Mouse (Mus musculus): ENCODE measurements around the gene Igf2bp3.

Igf2bp3 gene

GRCm38 (mm10) chr6:49227184-49227735 lies 12.5 kb upstream of the Igf2bp3 start:
- Histone ChIP-seq H3K27me3 (ENCODE audit: control insufficient read depth, insufficient read depth, low read length, poor library complexity, severe bottlenecking) (no peaks in the 10 kb centered on the region), H3K36me3 (ENCODE audit: control insufficient read depth, insufficient read depth, low read length, poor library complexity, severe bottlenecking) (no peaks in the 10 kb centered on the region)
- DNase-seq (ENCODE audit: low read depth, low spot score) = peak; percentile 69

GRCm38 (mm10) chr6:49225728-49226123 lies 11.0 kb upstream of the Igf2bp3 start:
- H3K36me3 ChIP-seq (ENCODE audit: control insufficient read depth, insufficient read depth, low read length, poor library complexity, severe bottlenecking) = no peaks in the 10 kb centered on the region
- DNase-seq (ENCODE audit: low read depth, low spot score) = no peak
- H3K27me3 ChIP-seq (ENCODE audit: control insufficient read depth, insufficient read depth, low read length, poor library complexity, severe bottlenecking) = no peaks in the 10 kb centered on the region

GRCm38 (mm10) chr6:49224923-49225727 lies 10.4 kb upstream of the Igf2bp3 start:
- H3K36me3 ChIP-seq (ENCODE audit: control insufficient read depth, insufficient read depth, low read length, poor library complexity, severe bottlenecking) = no peaks in the 10 kb centered on the region
- no peaks in the 10 kb centered on the region for H3K27me3 ChIP-seq (ENCODE audit: control insufficient read depth, insufficient read depth, low read length, poor library complexity, severe bottlenecking)
- DNase-seq (ENCODE audit: low read depth, low spot score) = no peak

- no peak for DNase-seq (ENCODE audit: low read depth, low spot score)
- H3K27me3 ChIP-seq (ENCODE audit: control insufficient read depth, insufficient read depth, low read length, poor library complexity, severe bottlenecking) = peaks cover 2% of the 10 kb centered on the region; the same call in 1 of the 2 replicates
- H3K36me3 ChIP-seq (ENCODE audit: control insufficient read depth, insufficient read depth, low read length, poor library complexity, severe bottlenecking) = no peaks in the 10 kb centered on the region
Observed at GRCm38 (mm10) chr6:49221906-49222305, 7.1 kb upstream of the Igf2bp3 start.

- no peaks in the 10 kb centered on the region for H3K36me3 ChIP-seq (ENCODE audit: control insufficient read depth, insufficient read depth, low read length, poor library complexity, severe bottlenecking)
- DNase-seq (ENCODE audit: low read depth, low spot score) = no peak
Observed at GRCm38 (mm10) chr6:49219920-49220604, 5.3 kb upstream of the Igf2bp3 start.

GRCm38 (mm10) chr6:49219001-49219560 lies 4.3 kb upstream of the Igf2bp3 start:
- Histone ChIP-seq H3K36me3 (ENCODE audit: control insufficient read depth, insufficient read depth, low read length, poor library complexity, severe bottlenecking) (no peaks in the 10 kb centered on the region), H3K27me3 (ENCODE audit: control insufficient read depth, insufficient read depth, low read length, poor library complexity, severe bottlenecking) (peaks cover 2% of the 10 kb centered on the region)
- peak; percentile 37 for DNase-seq (ENCODE audit: low read depth, low spot score)

More at GRCm38 (mm10) chr6:49219920-49220604, 5.3 kb upstream of the Igf2bp3 start:
- peaks cover 2% of the 10 kb centered on the region for H3K27me3 ChIP-seq (ENCODE audit: control insufficient read depth, insufficient read depth, low read length, poor library complexity, severe bottlenecking)

- DNase-seq (ENCODE audit: low read depth, low spot score) = peak; percentile 67
Observed at GRCm38 (mm10) chr6:49218275-49218802, 3.6 kb upstream of the Igf2bp3 start.

GRCm38 (mm10) chr6:49217581-49218274 lies 3.0 kb upstream of the Igf2bp3 start:
- peak; percentile 88 for DNase-seq (ENCODE audit: low read depth, low spot score)
- Histone ChIP-seq H3K27me3 (ENCODE audit: control insufficient read depth, insufficient read depth, low read length, poor library complexity, severe bottlenecking) (peaks cover 2% of the 10 kb centered on the region), H3K36me3 (ENCODE audit: control insufficient read depth, insufficient read depth, low read length, poor library complexity, severe bottlenecking) (no peaks in the 10 kb centered on the region)

More at GRCm38 (mm10) chr6:49218275-49218802, 3.6 kb upstream of the Igf2bp3 start:
- Histone ChIP-seq H3K27me3 (ENCODE audit: control insufficient read depth, insufficient read depth, low read length, poor library complexity, severe bottlenecking) (peaks cover 2% of the 10 kb centered on the region), H3K36me3 (ENCODE audit: control insufficient read depth, insufficient read depth, low read length, poor library complexity, severe bottlenecking) (no peaks in the 10 kb centered on the region)

GRCm38 (mm10) chr6:49216811-49217542 lies 2.2 kb upstream of the Igf2bp3 start:
- H3K27me3 ChIP-seq (ENCODE audit: control insufficient read depth, insufficient read depth, low read length, poor library complexity, severe bottlenecking) = peaks cover 2% of the 10 kb centered on the region
- no peak for DNase-seq (ENCODE audit: low read depth, low spot score)
- H3K36me3 ChIP-seq (ENCODE audit: control insufficient read depth, insufficient read depth, low read length, poor library complexity, severe bottlenecking) = no peaks in the 10 kb centered on the region

- Histone ChIP-seq H3K36me3 (ENCODE audit: control insufficient read depth, insufficient read depth, low read length, poor library complexity, severe bottlenecking) (no peaks in the 10 kb centered on the region), H3K27me3 (ENCODE audit: control insufficient read depth, insufficient read depth, low read length, poor library complexity, severe bottlenecking) (peaks cover 2% of the 10 kb centered on the region)
- DNase-seq (ENCODE audit: low read depth, low spot score) = peak; percentile 44
Observed at GRCm38 (mm10) chr6:49215748-49216585, 1.2 kb upstream of the Igf2bp3 start.

GRCm38 (mm10) chr6:49214086-49214927 lies 450 bp downstream of the Igf2bp3 start:
- DNase-seq (ENCODE audit: low read depth, low spot score) = peak; percentile 68
- no peaks in the 10 kb centered on the region for H3K36me3 ChIP-seq (ENCODE audit: control insufficient read depth, insufficient read depth, low read length, poor library complexity, severe bottlenecking)
- H3K27me3 ChIP-seq (ENCODE audit: control insufficient read depth, insufficient read depth, low read length, poor library complexity, severe bottlenecking) = no peaks in the 10 kb centered on the region; the same call in 1 of the 2 replicates

GRCm38 (mm10) chr6:49213581-49214085 lies 1.1 kb downstream of the Igf2bp3 start:
- H3K27me3 ChIP-seq (ENCODE audit: control insufficient read depth, insufficient read depth, low read length, poor library complexity, severe bottlenecking) = no peaks in the 10 kb centered on the region; the same call in 1 of the 2 replicates
- H3K36me3 ChIP-seq (ENCODE audit: control insufficient read depth, insufficient read depth, low read length, poor library complexity, severe bottlenecking) = no peaks in the 10 kb centered on the region
- peak; percentile 40 for DNase-seq (ENCODE audit: low read depth, low spot score)
